Mouse (Mus musculus) ES-Bruce4 (cell line): ENCODE measurements around the gene Asb7. TPM values are rescaled to one million over a fixed set of nuclear protein-coding genes. Genes with fewer than 3 reads are reported as not detected.

Source experiments
- H3K27ac ChIP-seq: 2 replicates; pipeline ENCODE4 v1.5.1; 2012; ENCODE audit warnings: low read length, inconsistent platforms; ENCODE audit not compliant: insufficient read depth
- H3K27me3 ChIP-seq: 2 replicates; pipeline ENCODE4 v1.6.1; 2012; ENCODE audit warnings: mild to moderate bottlenecking, low read length, inconsistent platforms; ENCODE audit not compliant: control insufficient read depth, poor library complexity, insufficient read depth, severe bottlenecking
- H3K36me3 ChIP-seq: 2 replicates; pipeline ENCODE4 v1.6.1; 2012; ENCODE audit warnings: inconsistent platforms, mild to moderate bottlenecking, low read length, moderate library complexity; ENCODE audit not compliant: control insufficient read depth, poor library complexity, insufficient read depth, severe bottlenecking
- H3K4me1 ChIP-seq: one replicate; pipeline ENCODE4 v1.8.1; 2011; ENCODE audit warnings: low read length; ENCODE audit not compliant: control insufficient read depth, insufficient read depth
- H3K4me3 ChIP-seq: 2 replicates; pipeline ENCODE4 v1.5.1; 2011; ENCODE audit warnings: low read depth, mild to moderate bottlenecking, low read length
- H3K9ac ChIP-seq: 2 replicates; pipeline ENCODE4 v1.6.1; 2012; ENCODE audit warnings: low read depth, mild to moderate bottlenecking, inconsistent platforms; ENCODE audit not compliant: poor library complexity, severe bottlenecking
- H3K9me3 ChIP-seq: replicated peaks from 2 replicates; pipeline ENCODE4 v1.6.1; 2012; ENCODE audit warnings: mild to moderate bottlenecking, low read length, inconsistent platforms; ENCODE audit not compliant: control insufficient read depth, poor library complexity, insufficient read depth, severe bottlenecking
- CTCF ChIP-seq: IDR thresholded peaks from one replicate; pipeline ENCODE4 v1.8.1; 2011; ENCODE audit warnings: low read depth, low read length
- EP300 ChIP-seq: IDR thresholded peaks from 2 replicates; pipeline ENCODE4 v1.6.1; 2011; ENCODE audit warnings: low read depth, low read length; ENCODE audit not compliant: insufficient read depth
- POLR2A ChIP-seq: IDR thresholded peaks from one replicate; pipeline ENCODE4 v1.8.1; 2011; ENCODE audit warnings: low read length; ENCODE audit not compliant: insufficient read depth
- polyA plus RNA-seq: library from polyadenylated mRNA; stranded (reverse); fragments of >200 nt; gene quantifications from 2 replicates; pipeline ENCODE4 v1.2.4, GENCODE M21; 2011; ENCODE audit warnings: low read depth; ENCODE audit not compliant: missing spikeins, insufficient read depth, insufficient read length

Gene Asb7
- polyA plus RNA-seq, 1 experiment = 22.0 TPM

GRCm38 (mm10) chr7:66601846-66602245 lies 87.5 kb downstream of the Asb7 start:
- Histone ChIP-seq H3K4me1 (no peaks in the 10 kb centered on the region), H3K36me3 (no peaks in the 10 kb centered on the region), H3K27ac (no peak overlapping the region), H3K27me3 (no peaks in the 10 kb centered on the region), H3K9me3 (no peaks in the 10 kb centered on the region), H3K9ac (no peak overlapping the region), H3K4me3 (no peak overlapping the region)
- TF ChIP-seq CTCF = no peak
- no peak for TF ChIP-seq POLR2A
- TF ChIP-seq EP300 = no peak

GRCm38 (mm10) chr7:66600622-66601610 lies 88.5 kb downstream of the Asb7 start:
- Histone ChIP-seq H3K27ac (no peak overlapping the region), H3K36me3 (no peaks in the 10 kb centered on the region), H3K27me3 (no peaks in the 10 kb centered on the region), H3K4me3 (no peak overlapping the region), H3K9me3 (no peaks in the 10 kb centered on the region), H3K9ac (no peak overlapping the region), H3K4me1 (no peaks in the 10 kb centered on the region)
- TF ChIP-seq EP300 = no peak
- TF ChIP-seq CTCF = no peak
- TF ChIP-seq POLR2A = no peak

GRCm38 (mm10) chr7:66600126-66600525 lies 89.3 kb downstream of the Asb7 start:
- no peaks in the 10 kb centered on the region for H3K36me3 ChIP-seq
- TF ChIP-seq POLR2A = no peak
- TF ChIP-seq EP300 = no peak
- no peak for TF ChIP-seq CTCF
- H3K9me3 ChIP-seq = no peaks in the 10 kb centered on the region
- H3K9ac ChIP-seq = no peak overlapping the region
- no peaks in the 10 kb centered on the region for H3K4me1 ChIP-seq
- no peaks in the 10 kb centered on the region for H3K27me3 ChIP-seq
- no peak overlapping the region for H3K4me3 ChIP-seq
- no peak overlapping the region for H3K27ac ChIP-seq

GRCm38 (mm10) chr7:66597900-66598299 lies 91.5 kb downstream of the Asb7 start:
- TF ChIP-seq EP300 (no peak), POLR2A (no peak), CTCF (no peak)
- Histone ChIP-seq H3K4me1 (no peaks in the 10 kb centered on the region), H3K36me3 (no peaks in the 10 kb centered on the region), H3K4me3 (no peak overlapping the region), H3K27me3 (no peaks in the 10 kb centered on the region), H3K9me3 (no peaks in the 10 kb centered on the region), H3K27ac (no peak overlapping the region), H3K9ac (no peak overlapping the region)

Other genes starting within 250 kb of the Asb7 start
- gene Lins1, start 293 bp upstream of the Asb7 start, polyA plus RNA-seq = 7.8 and 10.9 TPM in 2 replicates
- 0.73 and 0.75 TPM in 2 replicates for gene Cers3, start 53.9 kb upstream of the Asb7 start, polyA plus RNA-seq
- gene Adamts17, start 150.1 kb upstream of the Asb7 start, polyA plus RNA-seq = 0.55 and 1.1 TPM in 2 replicates